Mouse (Mus musculus) CH12.LX (cell line): ENCODE measurements around the gene Rtn4ip1. TPM values are rescaled to one million over a fixed set of nuclear protein-coding genes. Genes with fewer than 3 reads are reported as not detected.

Experiments
- DNase-seq: peaks from one replicate; pipeline ENCODE4 v3.0.0-alpha.2; 2013; ENCODE audit errors: extremely low read depth
- H3K27ac ChIP-seq: 2 replicates; pipeline ENCODE4 v1.5.1; 2012; ENCODE audit warnings: low read depth, mild to moderate bottlenecking, control low read depth, moderate library complexity; ENCODE audit not compliant: insufficient read depth
- H3K27me3 ChIP-seq: replicated peaks from 2 replicates; pipeline ENCODE3; 2012; ENCODE audit warnings: inconsistent platforms
- H3K36me3 ChIP-seq, 2 experiments: replicated peaks in 1 of 2; 2 replicates each; pipeline versions ENCODE3 to v1.6.1; 2012; ENCODE audit warnings: inconsistent platforms in 1 of 2, low read length in 1 of 2, mild to moderate bottlenecking in 1 of 2, mixed read lengths in 1 of 2, moderate library complexity in 1 of 2; ENCODE audit not compliant: control insufficient read depth in 1 of 2, insufficient read depth in 1 of 2
- H3K4me1 ChIP-seq, 2 experiments: 2 replicates each; pipeline ENCODE4 v1.6.1; 2012; ENCODE audit warnings: inconsistent platforms in 1 of 2, moderate library complexity in 1 of 2; ENCODE audit not compliant: insufficient read depth in 2 of 2, control insufficient read depth in 1 of 2
- H3K4me2 ChIP-seq: 2 replicates; pipeline ENCODE4 v1.6.1; 2012; ENCODE audit warnings: low read depth, mild to moderate bottlenecking, control low read depth; ENCODE audit not compliant: poor library complexity, insufficient read depth, severe bottlenecking
- H3K4me3 ChIP-seq, 3 experiments: fragments of 150-350 bp in 1 of 3; sonication (generic) in 1 of 3; replicated peaks in 1 of 3; 2 replicates each; pipeline versions ENCODE3 to v1.5.1; 2011 to 2012; ENCODE audit warnings: low read depth in 2 of 3, low read length in 2 of 3, mild to moderate bottlenecking in 2 of 3, moderate library complexity in 2 of 3, control low read depth in 1 of 3, improper control_type of control experiment in 1 of 3, inconsistent platforms in 1 of 3, mixed read lengths in 1 of 3; ENCODE audit not compliant: poor library complexity in 1 of 3
- H3K79me2 ChIP-seq: replicated peaks from 2 replicates; pipeline ENCODE4 v1.6.1; 2012; ENCODE audit warnings: mild to moderate bottlenecking, moderate library complexity; ENCODE audit not compliant: control insufficient read depth, poor library complexity, insufficient read depth, severe bottlenecking; ENCODE audit errors: extremely low read depth
- H3K9ac ChIP-seq: 2 replicates; pipeline ENCODE4 v1.6.1; 2012; ENCODE audit warnings: low read depth, mild to moderate bottlenecking, control low read depth, moderate library complexity; ENCODE audit not compliant: insufficient read depth
- H3K9me3 ChIP-seq: replicated peaks from 2 replicates; pipeline ENCODE3; 2012; ENCODE audit warnings: low read length, inconsistent platforms, mixed read lengths
- BHLHE40 ChIP-seq: IDR thresholded peaks from 2 replicates; pipeline ENCODE4 v1.6.1; 2011; ENCODE audit warnings: mild to moderate bottlenecking, low read depth, low read length, improper control_type of control experiment
- CHD2 ChIP-seq: IDR thresholded peaks from 2 replicates; pipeline ENCODE4 v1.6.1; 2011; ENCODE audit warnings: low read length, improper control_type of control experiment
- ELF1 ChIP-seq: IDR thresholded peaks from 2 replicates; pipeline ENCODE4 v1.6.1; 2014; ENCODE audit warnings: low read depth, mild to moderate bottlenecking, inconsistent platforms, low read length, improper control_type of control experiment
- ETS1 ChIP-seq: conservative IDR thresholded peaks from 2 replicates; pipeline ENCODE4 v1.6.1; 2012; ENCODE audit warnings: low read depth, mild to moderate bottlenecking, inconsistent platforms, low read length, improper control_type of control experiment, moderate library complexity
- IRF4 ChIP-seq: IDR thresholded peaks from 2 replicates; pipeline ENCODE4 v1.6.1; 2014; ENCODE audit warnings: low read depth, mild to moderate bottlenecking, inconsistent platforms, low read length, improper control_type of control experiment
- MAFK ChIP-seq: IDR thresholded peaks from 2 replicates; pipeline ENCODE4 v1.6.1; 2011; ENCODE audit warnings: low read length, improper control_type of control experiment; ENCODE audit not compliant: insufficient replicate concordance
- MAX ChIP-seq: IDR thresholded peaks from 2 replicates; pipeline ENCODE4 v1.6.1; 2011; ENCODE audit warnings: low read length, improper control_type of control experiment
- MAZ ChIP-seq: IDR thresholded peaks from 2 replicates; pipeline ENCODE4 v1.6.1; 2012; ENCODE audit warnings: low read depth, mild to moderate bottlenecking, inconsistent platforms, low read length, improper control_type of control experiment, moderate library complexity
- MEF2A ChIP-seq: IDR thresholded peaks from 2 replicates; pipeline ENCODE4 v1.6.1; 2014; ENCODE audit warnings: low read depth, mild to moderate bottlenecking, inconsistent platforms, low read length, improper control_type of control experiment, borderline replicate concordance
- MXI1 ChIP-seq: IDR thresholded peaks from 2 replicates; pipeline ENCODE4 v1.6.1; 2011; ENCODE audit warnings: mild to moderate bottlenecking, low read depth, low read length, improper control_type of control experiment
- MYC ChIP-seq: IDR thresholded peaks from 2 replicates; pipeline ENCODE4 v1.6.1; 2011; ENCODE audit warnings: low read depth, mild to moderate bottlenecking, improper control_type of control experiment, low read length
- NELFE ChIP-seq: IDR thresholded peaks from 2 replicates; pipeline ENCODE4 v1.6.1; 2011; ENCODE audit warnings: low read depth, low read length, improper control_type of control experiment
- PAX5 ChIP-seq: IDR thresholded peaks from 2 replicates; pipeline ENCODE4 v1.6.1; 2012; ENCODE audit warnings: low read length, inconsistent platforms, mixed read lengths
- POLR2A ChIP-seq: IDR thresholded peaks from 2 replicates; pipeline ENCODE4 v1.6.1; 2011; ENCODE audit warnings: low read depth, mild to moderate bottlenecking, improper control_type of control experiment, low read length
- RAD21 ChIP-seq: IDR thresholded peaks from 2 replicates; pipeline ENCODE4 v1.6.1; 2011; ENCODE audit warnings: low read depth, mild to moderate bottlenecking, low read length, improper control_type of control experiment, moderate library complexity
- RCOR1 ChIP-seq: conservative IDR thresholded peaks from 2 replicates; pipeline ENCODE4 v1.6.1; 2012; ENCODE audit warnings: low read depth, mild to moderate bottlenecking, inconsistent platforms, low read length, improper control_type of control experiment
- SIN3A ChIP-seq: IDR thresholded peaks from 2 replicates; pipeline ENCODE4 v1.6.1; 2012; ENCODE audit warnings: low read length, improper control_type of control experiment, inconsistent platforms
- TBP ChIP-seq: conservative IDR thresholded peaks from 2 replicates; pipeline ENCODE4 v1.6.1; 2011; ENCODE audit warnings: low read depth, low read length, improper control_type of control experiment
- USF1 ChIP-seq: IDR thresholded peaks from 2 replicates; pipeline ENCODE4 v1.6.1; 2014; ENCODE audit warnings: low read depth, mild to moderate bottlenecking, inconsistent platforms, low read length, improper control_type of control experiment
- dilution Hi-C: fragments of 300-500 bp; cut with MboI; formaldehyde crosslinking; loops from 2 replicates; pipeline ENCODE4 v1.14.3; 2020; ENCODE audit warnings: low sequenced_read_pairs; ENCODE audit not compliant: extremely low pct_unique_long_range_greater_than_20kb, extremely low pct_ligation_motif_present
- in situ Hi-C: fragments of 300-500 bp; cut with MboI; formaldehyde crosslinking; loops from 3 replicates; pipeline ENCODE4 v1.14.3; 2019; ENCODE audit warnings: low sequenced_read_pairs, low pct_ligation_motif_present, low pct_unique_long_range_greater_than_20kb, mixed read lengths
- polyA plus RNA-seq: library from polyadenylated mRNA; unstranded; fragments of >175 nt; gene quantifications from 2 replicates; pipeline ENCODE4 v1.2.1, GENCODE M21; 2012; ENCODE audit warnings: low read depth; ENCODE audit not compliant: insufficient read length
- total RNA-seq, 2 experiments: library from RNA; depleted of rRNA; stranded (reverse); fragments of 300-350 nt in 1 of 2; fragments of >200 nt in 1 of 2; gene quantifications; 2 replicates each; pipeline ENCODE4 v1.2.3; 2012 to 2014

Gene Rtn4ip1
- total and polyA plus RNA-seq, 3 experiments, result 11.5 to 68.3 (median 24.7) TPM

GRCm38 (mm10) chr10:43973244-43973643 is 71.6 kb downstream of the Rtn4ip1 start (continued):
- no peak for TF ChIP-seq MEF2A

GRCm38 (mm10) chr10:43977353-43977752 is 75.7 kb downstream of the Rtn4ip1 start:
- Histone ChIP-seq H3K9ac (no peak overlapping the region), H3K27me3 (no peaks in the 10 kb centered on the region), H3K4me2 (no peak overlapping the region), H3K4me1 (peaks cover 9 to 21% of the 10 kb centered on the region in 2 experiments), H3K79me2 (no peaks in the 10 kb centered on the region), H3K9me3 (peaks cover 2% of the 10 kb centered on the region), H3K27ac (no peak overlapping the region), H3K4me3 (no peak overlapping the region), H3K36me3 (peaks cover 17 to 35% of the 10 kb centered on the region in 2 experiments)
- dilution Hi-C loops (no loop called here), in situ Hi-C loops (no loop called here)
- DNase-seq, result no peak
- TF ChIP-seq CHD2, result no peak
- no peak for TF ChIP-seq MAX
- TF ChIP-seq MXI1, result no peak
- TF ChIP-seq RCOR1, result no peak
- no peak for TF ChIP-seq ELF1
- no peak for TF ChIP-seq MYC
- no peak for TF ChIP-seq MEF2A
- TF ChIP-seq PAX5, result no peak
- no peak for TF ChIP-seq MAZ
- TF ChIP-seq USF1, result no peak
- no peak for TF ChIP-seq BHLHE40
- TF ChIP-seq NELFE, result no peak

GRCm38 (mm10) chr10:43980080-43980479 is 78.5 kb downstream of the Rtn4ip1 start:
- Histone ChIP-seq H3K4me2 (no peak overlapping the region), H3K27ac (no peak overlapping the region), H3K36me3 (peaks cover 11 to 23% of the 10 kb centered on the region in 2 experiments), H3K27me3 (no peaks in the 10 kb centered on the region), H3K9ac (no peak overlapping the region), H3K4me1 (peaks cover 20 to 36% of the 10 kb centered on the region in 2 experiments), H3K79me2 (no peaks in the 10 kb centered on the region), H3K9me3 (peaks cover 2% of the 10 kb centered on the region), H3K4me3 (no peak overlapping the region)
- dilution Hi-C loops, result no loop called here
- no peak for TF ChIP-seq TBP
- TF ChIP-seq USF1, result no peak
- no peak for TF ChIP-seq IRF4
- no peak for TF ChIP-seq ETS1
- no peak for TF ChIP-seq MAFK
- TF ChIP-seq RAD21, result no peak
- TF ChIP-seq POLR2A, result no peak
- TF ChIP-seq SIN3A, result no peak
- no peak for DNase-seq
- in situ Hi-C loops, result no loop called here
